Comparison of ENCODE assay signal across 24 mouse cellular contexts in the genomic region with DNA sequence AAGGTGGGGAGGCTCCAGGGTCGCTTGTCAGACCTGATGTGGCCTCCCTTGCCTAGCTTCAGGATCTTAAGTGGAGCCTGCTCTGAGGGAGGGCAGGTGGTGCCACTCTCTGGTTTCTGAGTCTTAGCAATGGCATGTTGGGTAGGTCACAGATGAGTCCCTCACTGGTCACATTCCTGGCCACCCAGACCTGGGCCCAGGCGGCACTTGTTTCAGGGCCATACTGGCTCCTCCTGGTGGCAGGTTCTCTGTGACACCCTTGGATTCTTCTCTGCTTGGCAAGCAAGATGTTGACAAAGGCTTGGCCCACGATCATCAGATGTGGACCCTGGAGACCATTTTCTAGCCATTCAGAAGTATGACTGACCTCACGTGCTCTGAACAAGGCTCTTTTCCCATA. TPM values are rescaled to one million over a fixed set of nuclear protein-coding genes. Genes with fewer than 3 reads are reported as not detected.
DNase-seq lines count a peak whose midpoint lies in the region; ATAC-seq and TF ChIP-seq lines count a peak whose summit lies in the region.
"Had no signal": no experiment of that assay in that cellular context is flagged by ENCODE, and none has a peak within 500 bp of the region (broad histone marks: within the 10 kb centered on the region; RNA-seq: fewer than 3 reads in every experiment).

No protein-coding gene starts in this region.

- H3K27ac ChIP-seq in forebrain, postnatal 0 days (ENCODE audit: low read depth, low read length) = no peak overlapping the region
- H3K27ac ChIP-seq in forebrain, embryonic 11.5 days (ENCODE audit: low read depth, low read length) = no peak overlapping the region
- no peak overlapping the region for H3K27ac ChIP-seq in kidney, embryonic 14.5 days (ENCODE audit: low read depth, low read length)
- no peak overlapping the region for H3K27ac ChIP-seq in midbrain, postnatal 0 days (ENCODE audit: low read depth, low read length)
- no peak overlapping the region for H3K27ac ChIP-seq in midbrain, embryonic 16.5 days (ENCODE audit: low read length)
- H3K27ac ChIP-seq: embryonic facial prominence, embryonic 13.5 days; forebrain, embryonic 15.5 days; heart, embryonic 13.5 days; midbrain, embryonic 12.5 days; neural tube, embryonic 13.5 days had no signal

- no peaks in the 10 kb centered on the region for H3K9me3 ChIP-seq in forebrain, postnatal 0 days (ENCODE audit: low read length)
- no peaks in the 10 kb centered on the region for H3K9me3 ChIP-seq in forebrain, embryonic 11.5 days (ENCODE audit: control insufficient read depth, low read length)
- no peaks in the 10 kb centered on the region for H3K9me3 ChIP-seq in kidney, embryonic 14.5 days (ENCODE audit: control insufficient read depth, low read length)
- no peaks in the 10 kb centered on the region for H3K9me3 ChIP-seq in midbrain, postnatal 0 days (ENCODE audit: low read length)
- H3K9me3 ChIP-seq in midbrain, embryonic 16.5 days (replicated peaks; ENCODE audit: control insufficient read depth, low read length, poor library complexity, severe bottlenecking) = no peaks in the 10 kb centered on the region
- H3K9me3 ChIP-seq: embryonic facial prominence, embryonic 13.5 days; forebrain, embryonic 15.5 days; heart, embryonic 13.5 days; midbrain, embryonic 12.5 days; neural tube, embryonic 13.5 days had no signal

- no peak for DNase-seq in forebrain, postnatal 0 days
- no peak for DNase-seq in forebrain, embryonic 11.5 days (ENCODE audit: low spot score)
- peak; percentile 30 to 53 for DNase-seq in kidney, postnatal 4 days
- DNase-seq in midbrain, postnatal 0 days (ENCODE audit: low spot score) = no peak
- DNase-seq in embryo, embryonic 9.5 days (ENCODE audit: extremely low spot score) = no peak
- no peak for DNase-seq in frontal cortex, postnatal 14 days (ENCODE audit: low spot score in 2 of 2)
- DNase-seq: adrenal gland, postnatal 25 days; cerebellum, adult 11 months; cerebellum, postnatal 10 days; heart, postnatal 4 days; kidney, adult 8-10 months; thymus, adult 18-20 months; thymus, postnatal 4 days had no signal

- no peak overlapping the region for H3K9ac ChIP-seq in forebrain, postnatal 0 days
- no peak overlapping the region for H3K9ac ChIP-seq in forebrain, embryonic 11.5 days (ENCODE audit: low read length)
- H3K9ac ChIP-seq in kidney, embryonic 14.5 days (ENCODE audit: low read depth, low read length) = no peak overlapping the region
- H3K9ac ChIP-seq in midbrain, postnatal 0 days (replicated peaks; ENCODE audit: low read length, poor library complexity, severe bottlenecking) = no peak overlapping the region
- H3K9ac ChIP-seq in midbrain, embryonic 16.5 days (ENCODE audit: low read depth, low read length) = no peak overlapping the region
- H3K9ac ChIP-seq: embryonic facial prominence, embryonic 13.5 days; forebrain, embryonic 15.5 days; heart, embryonic 13.5 days; midbrain, embryonic 12.5 days; neural tube, embryonic 13.5 days had no signal

- no peak overlapping the region for H3K4me2 ChIP-seq in forebrain, postnatal 0 days (ENCODE audit: low read depth)
- no peak overlapping the region for H3K4me2 ChIP-seq in forebrain, embryonic 11.5 days (ENCODE audit: low read depth, low read length, severe bottlenecking)
- no peak overlapping the region for H3K4me2 ChIP-seq in kidney, embryonic 14.5 days (replicated peaks; ENCODE audit: low read depth, low read length)
- no peak overlapping the region for H3K4me2 ChIP-seq in midbrain, postnatal 0 days (ENCODE audit: low read depth, low read length, poor library complexity, severe bottlenecking)
- H3K4me2 ChIP-seq in midbrain, embryonic 16.5 days (ENCODE audit: low read length) = no peak overlapping the region
- H3K4me2 ChIP-seq: embryonic facial prominence, embryonic 13.5 days; forebrain, embryonic 15.5 days; heart, embryonic 13.5 days; midbrain, embryonic 12.5 days; neural tube, embryonic 13.5 days had no signal

- no peak for ATAC-seq in forebrain, postnatal 0 days
- no peak for ATAC-seq in forebrain, embryonic 11.5 days (replicated peaks; ENCODE audit: low FRiP score)
- ATAC-seq in kidney, embryonic 14.5 days (ENCODE audit: low FRiP score, low TSS enrichment) = no peak
- ATAC-seq in midbrain, postnatal 0 days (ENCODE audit: low FRiP score) = no peak
- ATAC-seq in midbrain, embryonic 16.5 days = no peak
- ATAC-seq: forebrain, embryonic 15.5 days; hindbrain, embryonic 16.5 days had no signal

- H3K4me3 ChIP-seq in forebrain, postnatal 0 days (ENCODE audit: low read depth, low read length) = no peak overlapping the region
- H3K4me3 ChIP-seq in forebrain, embryonic 11.5 days (ENCODE audit: low read depth, low read length) = no peak overlapping the region
- no peak overlapping the region for H3K4me3 ChIP-seq in kidney, embryonic 14.5 days (ENCODE audit: low read length)
- H3K4me3 ChIP-seq in midbrain, postnatal 0 days (ENCODE audit: low read depth, low read length) = no peak overlapping the region
- H3K4me3 ChIP-seq in midbrain, embryonic 16.5 days (ENCODE audit: low read depth, low read length) = no peak overlapping the region
- H3K4me3 ChIP-seq: embryonic facial prominence, embryonic 13.5 days; forebrain, embryonic 15.5 days; heart, embryonic 13.5 days; midbrain, embryonic 12.5 days; neural tube, embryonic 13.5 days had no signal

- WGBS in forebrain, postnatal 0 days = 74% methylated on average over 4 of the region's 4 CpGs
- 81% methylated on average over 4 of the region's 4 CpGs for WGBS in forebrain, embryonic 11.5 days
- 74% methylated on average over 4 of the region's 4 CpGs for WGBS in kidney, embryonic 14.5 days
- 80% methylated on average over 4 of the region's 4 CpGs for WGBS in midbrain, postnatal 0 days
- 80% methylated on average over 4 of the region's 4 CpGs for WGBS in midbrain, embryonic 16.5 days

- peak; percentile 19; the same call in 1 of the 2 replicates for TF ChIP-seq CTCF in forebrain, postnatal 0 days (IDR thresholded peaks at IDR 0.05; ENCODE audit: low read depth)
- TF ChIP-seq CTCF in midbrain, postnatal 0 days (IDR thresholded peaks at IDR 0.05) = peak; percentile 49

- no peaks in the 10 kb centered on the region for H3K27me3 ChIP-seq in forebrain, postnatal 0 days (ENCODE audit: insufficient read depth, low read length)
- no peaks in the 10 kb centered on the region for H3K27me3 ChIP-seq in forebrain, embryonic 11.5 days (ENCODE audit: control insufficient read depth, insufficient read depth, low read length)
- peaks cover 4% of the 10 kb centered on the region; the same call in 1 of the 2 replicates for H3K27me3 ChIP-seq in kidney, embryonic 14.5 days (ENCODE audit: control insufficient read depth, insufficient read depth, low read length)
- no peaks in the 10 kb centered on the region for H3K27me3 ChIP-seq in midbrain, postnatal 0 days (ENCODE audit: insufficient read depth, low read length)
- H3K27me3 ChIP-seq in midbrain, embryonic 16.5 days (ENCODE audit: control insufficient read depth, insufficient read depth, low read depth, low read length) = no peaks in the 10 kb centered on the region
- H3K27me3 ChIP-seq: forebrain, embryonic 15.5 days; midbrain, embryonic 12.5 days; neural tube, embryonic 13.5 days had no signal

- 0 out of 2 replicates have a peak, but pooled peaks cover under 1% of the 10 kb centered on the region for H3K4me1 ChIP-seq in forebrain, postnatal 0 days (ENCODE audit: insufficient read depth)
- H3K4me1 ChIP-seq in forebrain, embryonic 11.5 days (replicated peaks; ENCODE audit: control insufficient read depth, insufficient read depth, low read length) = no peaks in the 10 kb centered on the region; the same call in 1 of the 2 replicates
- H3K4me1 ChIP-seq in kidney, embryonic 14.5 days (ENCODE audit: control insufficient read depth, insufficient read depth, low read length) = no peaks in the 10 kb centered on the region
- peaks cover 2% of the 10 kb centered on the region; the same call in 1 of the 2 replicates for H3K4me1 ChIP-seq in midbrain, postnatal 0 days (ENCODE audit: insufficient read depth, low read length)
- H3K4me1 ChIP-seq in midbrain, embryonic 16.5 days (ENCODE audit: control insufficient read depth, insufficient read depth, low read length) = peaks cover 24% of the 10 kb centered on the region

- H3K36me3 ChIP-seq in forebrain, postnatal 0 days (ENCODE audit: insufficient read depth) = no peaks in the 10 kb centered on the region
- no peaks in the 10 kb centered on the region for H3K36me3 ChIP-seq in forebrain, embryonic 11.5 days (ENCODE audit: control insufficient read depth, insufficient read depth, low read length)
- no peaks in the 10 kb centered on the region for H3K36me3 ChIP-seq in kidney, embryonic 14.5 days (ENCODE audit: control insufficient read depth, insufficient read depth, low read length)
- H3K36me3 ChIP-seq in midbrain, postnatal 0 days (ENCODE audit: insufficient read depth, low read length) = peaks cover 16% of the 10 kb centered on the region
- peaks cover 9% of the 10 kb centered on the region; the same call in 1 of the 2 replicates for H3K36me3 ChIP-seq in midbrain, embryonic 16.5 days (ENCODE audit: control insufficient read depth, insufficient read depth, low read length)
- H3K36me3 ChIP-seq: embryonic facial prominence, embryonic 13.5 days; forebrain, embryonic 15.5 days; heart, embryonic 13.5 days had no signal

RNA-seq across cellular contexts. Expression of gene Vstm2l, which starts 18.2 kb away (rescaled TPM):
- total RNA-seq in forebrain, postnatal 0 days (2014; rRNA removed) = 90.0 and 113 TPM in 2 replicates
- polyA plus RNA-seq in forebrain, postnatal 0 days (2015; fragmentation: Nextera tagmentation; extraction: Ambion mirVana) = 21.5 and 25.9 TPM in 2 replicates
- polyA plus RNA-seq in forebrain, embryonic 11.5 days (2014; fragmentation: Nextera tagmentation; extraction: Ambion mirVana) = 0.86 and 1.3 TPM in 2 replicates
- polyA plus RNA-seq in kidney, embryonic 14.5 days (2014; fragmentation: Nextera tagmentation; extraction: Ambion mirVana) = 0.26 and 0.43 TPM in 2 replicates
- total RNA-seq in midbrain, postnatal 0 days (2014; rRNA removed) = 349 and 393 TPM in 2 replicates
- polyA plus RNA-seq in midbrain, postnatal 0 days (2015; fragmentation: Nextera tagmentation; extraction: Ambion mirVana) = 57.0 and 61.8 TPM in 2 replicates
- polyA plus RNA-seq in midbrain, embryonic 16.5 days (2015; fragmentation: Nextera tagmentation; extraction: Ambion mirVana) = 19.6 and 26.6 TPM in 2 replicates
- total RNA-seq: megakaryocyte progenitor cell, adult 5-6 weeks had no signal
- polyA plus RNA-seq: gonadal fat pad, adult 2 months; heart, embryonic 13.5 days; lung, embryonic 16.5 days had no signal

Comparison
In these comparisons a context has a peak if more than half of its experiments do, and no peak if none do; other contexts are left out.
1. DNase-seq: peak in kidney, postnatal 4 days (2 of 2); none in forebrain, postnatal 0 days (single experiment), forebrain, embryonic 11.5 days (single experiment), midbrain, postnatal 0 days (single experiment), embryo, embryonic 9.5 days (single experiment) and frontal cortex, postnatal 14 days (0 of 2).